Mouse (Mus musculus): ENCODE measurements around the gene Efna3.

The Efna3 gene

GRCm38 (mm10) chr3:89337721-89338578 is 15.2 kb upstream of the Efna3 start, which contains the start of gene Efna4:
TSS of gene Efna4 (minus strand) at chr3:89338028.
- no peak for DNase-seq (ENCODE audit: low spot score)

GRCm38 (mm10) chr3:89337062-89337720 is 14.4 kb upstream of the Efna3 start:
- no peak for DNase-seq (ENCODE audit: low spot score)

- DNase-seq (ENCODE audit: low spot score) = no peak
These were observed 13.8 kb upstream of the Efna3 start for GRCm38 (mm10) chr3:89336529-89336928.

- no peak for DNase-seq (ENCODE audit: low spot score)
These were observed 10.3 kb upstream of the Efna3 start for GRCm38 (mm10) chr3:89333053-89333452.

- no peak for DNase-seq (ENCODE audit: low spot score)
These were observed 9.7 kb upstream of the Efna3 start for GRCm38 (mm10) chr3:89332476-89332875.

- no peak for DNase-seq (ENCODE audit: low spot score)
These were observed 9.2 kb upstream of the Efna3 start for GRCm38 (mm10) chr3:89332013-89332412.

GRCm38 (mm10) chr3:89331561-89331960 is 8.8 kb upstream of the Efna3 start:
- no peak for DNase-seq (ENCODE audit: low spot score)

- DNase-seq (ENCODE audit: low spot score) = no peak
These were observed 8.2 kb upstream of the Efna3 start for GRCm38 (mm10) chr3:89330948-89331347.

- DNase-seq (ENCODE audit: low spot score) = no peak
These were observed 7.6 kb upstream of the Efna3 start for GRCm38 (mm10) chr3:89330346-89330745.

GRCm38 (mm10) chr3:89328623-89329022 is 5.9 kb upstream of the Efna3 start:
- no peak for DNase-seq (ENCODE audit: low spot score)

- DNase-seq (ENCODE audit: low spot score) = no peak
These were observed 4.7 kb upstream of the Efna3 start for GRCm38 (mm10) chr3:89327371-89327870.

GRCm38 (mm10) chr3:89325882-89326281 is 3.1 kb upstream of the Efna3 start:
- DNase-seq (ENCODE audit: low spot score) = no peak

- DNase-seq (ENCODE audit: low spot score) = no peak
These were observed 649 bp downstream of the Efna3 start for GRCm38 (mm10) chr3:89322131-89322500.

GRCm38 (mm10) chr3:89321183-89322130 is 1.3 kb downstream of the Efna3 start:
- DNase-seq (ENCODE audit: low spot score) = no peak

GRCm38 (mm10) chr3:89320581-89321182 is 2.1 kb downstream of the Efna3 start:
- no peak for DNase-seq (ENCODE audit: low spot score)

GRCm38 (mm10) chr3:89319591-89320350 is 3.0 kb downstream of the Efna3 start:
- no peak for DNase-seq (ENCODE audit: low spot score)

GRCm38 (mm10) chr3:89318971-89319590 is 3.7 kb downstream of the Efna3 start:
- DNase-seq (ENCODE audit: low spot score) = no peak

- DNase-seq (ENCODE audit: low spot score) = no peak
These were observed 4.4 kb downstream of the Efna3 start for GRCm38 (mm10) chr3:89318316-89318715.

GRCm38 (mm10) chr3:89317246-89317645 is 5.5 kb downstream of the Efna3 start:
- DNase-seq (ENCODE audit: low spot score) = no peak

GRCm38 (mm10) chr3:89316833-89317232 is 5.9 kb downstream of the Efna3 start:
- peak; percentile 69 for DNase-seq (ENCODE audit: low spot score)

All from c-Kit-positive CD71-positive TER-119-positive erythroid progenitor cells, embryonic 14.5 days (primary cell).